Mouse (Mus musculus) CH12.LX (cell line): Measurements from ENCODE around the gene Acsbg2. TPM values are rescaled to one million over a fixed set of nuclear protein-coding genes. Genes with fewer than 3 reads are reported as not detected.

Experiments used
- DNase-seq: peaks from one replicate; pipeline ENCODE4 v3.0.0-alpha.2; 2013; ENCODE audit errors: extremely low read depth
- H3K27ac ChIP-seq: 2 replicates; pipeline ENCODE4 v1.5.1; 2012; ENCODE audit warnings: low read depth, mild to moderate bottlenecking, control low read depth, moderate library complexity; ENCODE audit not compliant: insufficient read depth
- H3K27me3 ChIP-seq: replicated peaks from 2 replicates; pipeline ENCODE3; 2012; ENCODE audit warnings: inconsistent platforms
- H3K36me3 ChIP-seq, 2 experiments: replicated peaks in 1 of 2; 2 replicates each; pipeline versions ENCODE3 to v1.6.1; 2012; ENCODE audit warnings: inconsistent platforms in 1 of 2, low read length in 1 of 2, mild to moderate bottlenecking in 1 of 2, mixed read lengths in 1 of 2, moderate library complexity in 1 of 2; ENCODE audit not compliant: control insufficient read depth in 1 of 2, insufficient read depth in 1 of 2
- H3K4me1 ChIP-seq, 2 experiments: 2 replicates each; pipeline ENCODE4 v1.6.1; 2012; ENCODE audit warnings: inconsistent platforms in 1 of 2, moderate library complexity in 1 of 2; ENCODE audit not compliant: insufficient read depth in 2 of 2, control insufficient read depth in 1 of 2
- H3K4me2 ChIP-seq: 2 replicates; pipeline ENCODE4 v1.6.1; 2012; ENCODE audit warnings: low read depth, mild to moderate bottlenecking, control low read depth; ENCODE audit not compliant: poor library complexity, insufficient read depth, severe bottlenecking
- H3K4me3 ChIP-seq, 3 experiments: fragments of 150-350 bp in 1 of 3; sonication (generic) in 1 of 3; replicated peaks in 1 of 3; 2 replicates each; pipeline versions ENCODE3 to v1.5.1; 2011 to 2012; ENCODE audit warnings: low read depth in 2 of 3, low read length in 2 of 3, mild to moderate bottlenecking in 2 of 3, moderate library complexity in 2 of 3, control low read depth in 1 of 3, improper control_type of control experiment in 1 of 3, inconsistent platforms in 1 of 3, mixed read lengths in 1 of 3; ENCODE audit not compliant: poor library complexity in 1 of 3
- H3K79me2 ChIP-seq: replicated peaks from 2 replicates; pipeline ENCODE4 v1.6.1; 2012; ENCODE audit warnings: mild to moderate bottlenecking, moderate library complexity; ENCODE audit not compliant: control insufficient read depth, poor library complexity, insufficient read depth, severe bottlenecking; ENCODE audit errors: extremely low read depth
- H3K9ac ChIP-seq: 2 replicates; pipeline ENCODE4 v1.6.1; 2012; ENCODE audit warnings: low read depth, mild to moderate bottlenecking, control low read depth, moderate library complexity; ENCODE audit not compliant: insufficient read depth
- H3K9me3 ChIP-seq: replicated peaks from 2 replicates; pipeline ENCODE3; 2012; ENCODE audit warnings: low read length, inconsistent platforms, mixed read lengths
- BHLHE40 ChIP-seq: IDR thresholded peaks from 2 replicates; pipeline ENCODE4 v1.6.1; 2011; ENCODE audit warnings: mild to moderate bottlenecking, low read depth, low read length, improper control_type of control experiment
- CHD2 ChIP-seq: IDR thresholded peaks from 2 replicates; pipeline ENCODE4 v1.6.1; 2011; ENCODE audit warnings: low read length, improper control_type of control experiment
- CTCF ChIP-seq, 2 experiments: IDR thresholded peaks in 1 of 2; conservative IDR thresholded peaks in 1 of 2; 2 replicates each; pipeline ENCODE4 v1.5.1; 2011 to 2012; ENCODE audit warnings: low read depth in 2 of 2, low read length in 2 of 2, improper control_type of control experiment in 1 of 2, inconsistent platforms in 1 of 2, mild to moderate bottlenecking in 1 of 2, moderate library complexity in 1 of 2
- ETS1 ChIP-seq: conservative IDR thresholded peaks from 2 replicates; pipeline ENCODE4 v1.6.1; 2012; ENCODE audit warnings: low read depth, mild to moderate bottlenecking, inconsistent platforms, low read length, improper control_type of control experiment, moderate library complexity
- GABPA ChIP-seq: IDR thresholded peaks from 2 replicates; pipeline ENCODE4 v1.6.1; 2012; ENCODE audit warnings: low read depth, low read length, improper control_type of control experiment, inconsistent platforms; ENCODE audit not compliant: insufficient replicate concordance
- IRF4 ChIP-seq: IDR thresholded peaks from 2 replicates; pipeline ENCODE4 v1.6.1; 2014; ENCODE audit warnings: low read depth, mild to moderate bottlenecking, inconsistent platforms, low read length, improper control_type of control experiment
- KAT2A ChIP-seq: IDR thresholded peaks from 2 replicates; pipeline ENCODE4 v1.6.1; 2012; ENCODE audit warnings: low read length, improper control_type of control experiment, inconsistent platforms; ENCODE audit not compliant: insufficient replicate concordance
- MAFK ChIP-seq: IDR thresholded peaks from 2 replicates; pipeline ENCODE4 v1.6.1; 2011; ENCODE audit warnings: low read length, improper control_type of control experiment; ENCODE audit not compliant: insufficient replicate concordance
- MEF2A ChIP-seq: IDR thresholded peaks from 2 replicates; pipeline ENCODE4 v1.6.1; 2014; ENCODE audit warnings: low read depth, mild to moderate bottlenecking, inconsistent platforms, low read length, improper control_type of control experiment, borderline replicate concordance
- NRF1 ChIP-seq: IDR thresholded peaks from 2 replicates; pipeline ENCODE4 v1.6.1; 2014; ENCODE audit warnings: low read depth, mild to moderate bottlenecking, inconsistent platforms, low read length, improper control_type of control experiment, moderate library complexity
- PAX5 ChIP-seq: IDR thresholded peaks from 2 replicates; pipeline ENCODE4 v1.6.1; 2012; ENCODE audit warnings: low read length, inconsistent platforms, mixed read lengths
- POLR2A ChIP-seq: IDR thresholded peaks from 2 replicates; pipeline ENCODE4 v1.6.1; 2011; ENCODE audit warnings: low read depth, mild to moderate bottlenecking, improper control_type of control experiment, low read length
- SIN3A ChIP-seq: IDR thresholded peaks from 2 replicates; pipeline ENCODE4 v1.6.1; 2012; ENCODE audit warnings: low read length, improper control_type of control experiment, inconsistent platforms
- SMC3 ChIP-seq: IDR thresholded peaks from 2 replicates; pipeline ENCODE4 v1.6.1; 2011; ENCODE audit warnings: low read depth, low read length, improper control_type of control experiment
- TBP ChIP-seq: conservative IDR thresholded peaks from 2 replicates; pipeline ENCODE4 v1.6.1; 2011; ENCODE audit warnings: low read depth, low read length, improper control_type of control experiment
- TCF12 ChIP-seq: IDR thresholded peaks from 2 replicates; pipeline ENCODE4 v1.6.1; 2014; ENCODE audit warnings: low read depth, mild to moderate bottlenecking, inconsistent platforms, low read length, improper control_type of control experiment
- USF2 ChIP-seq: conservative IDR thresholded peaks from 2 replicates; pipeline ENCODE4 v1.6.1; 2011; ENCODE audit warnings: low read depth, low read length, improper control_type of control experiment
- ZC3H11A ChIP-seq: IDR thresholded peaks from 2 replicates; pipeline ENCODE4 v1.6.1; 2012; ENCODE audit warnings: low read depth, mild to moderate bottlenecking, inconsistent platforms, low read length, improper control_type of control experiment
- dilution Hi-C: fragments of 300-500 bp; cut with MboI; formaldehyde crosslinking; loops from 2 replicates; pipeline ENCODE4 v1.14.3; 2020; ENCODE audit warnings: low sequenced_read_pairs; ENCODE audit not compliant: extremely low pct_unique_long_range_greater_than_20kb, extremely low pct_ligation_motif_present
- in situ Hi-C: fragments of 300-500 bp; cut with MboI; formaldehyde crosslinking; loops from 3 replicates; pipeline ENCODE4 v1.14.3; 2019; ENCODE audit warnings: low sequenced_read_pairs, low pct_ligation_motif_present, low pct_unique_long_range_greater_than_20kb, mixed read lengths
- polyA plus RNA-seq: library from polyadenylated mRNA; unstranded; fragments of >175 nt; gene quantifications from 2 replicates; pipeline ENCODE4 v1.2.1, GENCODE M21; 2012; ENCODE audit warnings: low read depth; ENCODE audit not compliant: insufficient read length
- total RNA-seq, 2 experiments: library from RNA; depleted of rRNA; stranded (reverse); fragments of 300-350 nt in 1 of 2; fragments of >200 nt in 1 of 2; gene quantifications; 2 replicates each; pipeline ENCODE4 v1.2.3; 2012 to 2014

Acsbg2 gene
- total and polyA plus RNA-seq, 3 experiments = not detected

DNA sequence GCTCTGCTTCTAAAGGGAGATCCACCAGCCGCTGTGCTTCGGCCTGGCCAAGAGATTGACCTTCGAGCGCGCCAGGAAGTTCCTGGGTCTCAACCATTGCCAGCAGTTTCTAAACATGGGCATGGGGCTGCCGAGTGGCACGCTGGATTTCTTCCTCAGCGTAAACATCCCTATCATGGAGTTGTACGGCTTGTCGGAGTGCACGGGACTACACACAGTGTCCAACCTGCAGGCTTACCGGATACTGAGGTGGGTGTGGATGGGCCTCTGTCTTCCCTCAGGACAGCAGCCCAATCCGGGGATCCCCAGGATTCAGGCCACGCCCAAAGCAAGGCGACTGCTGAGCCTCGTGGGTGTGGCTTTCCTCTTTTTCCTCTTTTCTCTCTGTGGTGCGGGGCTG, 9.4 kb upstream of the Acsbg2 start:
- dilution Hi-C loops (no loop called here), in situ Hi-C loops (no loop called here)
- H3K27ac ChIP-seq = no peak overlapping the region
- no peak overlapping the region for H3K9ac ChIP-seq
- DNase-seq = no peak
- peaks cover 8 to 14% of the 10 kb centered on the region in 2 experiments for H3K4me1 ChIP-seq
- H3K4me3 ChIP-seq = peak overlapping the region; percentile 16 to 39 (median 26)
- peak overlapping the region; percentile 65 for H3K4me2 ChIP-seq
- no peaks in the 10 kb centered on the region for H3K9me3 ChIP-seq
- H3K27me3 ChIP-seq = no peaks in the 10 kb centered on the region
- no peaks in the 10 kb centered on the region for H3K79me2 ChIP-seq
- peaks cover 0 to 8% of the 10 kb centered on the region in 2 experiments for H3K36me3 ChIP-seq
- TF ChIP-seq KAT2A = no peak
- TF ChIP-seq CTCF (conservative IDR thresholded peaks at IDR 0.05 in 1 of 2, IDR thresholded peaks at IDR 0.05 in 1 of 2; ENCODE audit: low read depth in 2 of 2, low read length in 2 of 2) = no peak
- TF ChIP-seq CHD2 = no peak
- no peak for TF ChIP-seq MEF2A
- TF ChIP-seq NRF1 = no peak
- no peak for TF ChIP-seq USF2
- no peak for TF ChIP-seq ZC3H11A
- no peak for TF ChIP-seq MAFK
- no peak for TF ChIP-seq ETS1
- no peak for TF ChIP-seq TBP
- no peak for TF ChIP-seq BHLHE40
- no peak for TF ChIP-seq IRF4

DNA sequence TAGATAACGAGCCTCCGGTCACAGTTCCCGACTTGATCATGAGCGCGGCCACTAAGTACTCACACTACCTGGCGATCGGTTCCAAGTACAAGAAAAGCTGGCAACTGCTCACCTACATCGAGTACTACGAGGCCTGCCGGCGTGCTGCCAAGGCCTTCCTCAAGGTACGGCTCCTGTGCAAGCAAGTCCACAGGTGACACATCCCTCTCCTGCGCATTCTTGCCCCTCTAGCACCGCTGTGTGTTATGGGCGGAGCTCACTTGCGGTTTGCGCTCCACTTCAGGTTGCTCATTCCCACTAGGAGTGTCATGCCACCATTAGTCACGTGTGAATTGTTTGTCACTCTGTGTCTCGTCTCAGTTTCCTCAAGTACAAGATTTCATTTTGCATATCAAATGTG, 3.2 kb upstream of the Acsbg2 start:
- Histone ChIP-seq H3K9ac (no peak overlapping the region), H3K9me3 (no peaks in the 10 kb centered on the region), H3K27me3 (peaks cover 1% of the 10 kb centered on the region), H3K4me2 (no peak overlapping the region), H3K79me2 (no peaks in the 10 kb centered on the region), H3K4me3 (no peak overlapping the region), H3K36me3 (no peaks in the 10 kb centered on the region), H3K27ac (no peak overlapping the region), H3K4me1 (0 out of 4 replicates have a peak, but pooled peaks cover 2 to 3% of the 10 kb centered on the region in 2 experiments)
- in situ Hi-C loops (no loop called here), dilution Hi-C loops (no loop called here)
- DNase-seq = no peak
- TF ChIP-seq TCF12 (no peak), ZC3H11A (no peak), SMC3 (no peak), SIN3A (no peak), POLR2A (no peak), NRF1 (no peak), GABPA (no peak), CTCF (conservative IDR thresholded peaks at IDR 0.05 in 1 of 2, IDR thresholded peaks at IDR 0.05 in 1 of 2; ENCODE audit: low read depth in 2 of 2, low read length in 2 of 2) (no peak), CHD2 (no peak), PAX5 (no peak)
